In genomic region chr7:16079947-16080346, GRCm38 (mm10) we compare ENCODE assay signal across 15 mouse cellular contexts. TPM values are rescaled to one million over a fixed set of nuclear protein-coding genes. Genes with fewer than 3 reads are reported as not detected.
"Had no signal": no experiment of that assay in that cellular context is flagged by ENCODE, and none has a peak within 500 bp of the region (broad histone marks: within the 10 kb centered on the region; RNA-seq: fewer than 3 reads in every experiment).

No protein-coding gene starts in this region.

- H3K4me1 ChIP-seq: lung, embryonic 15.5 days; midbrain, embryonic 10.5 days; midbrain, embryonic 12.5 days; midbrain, embryonic 15.5 days; neural tube, embryonic 12.5 days; stomach, embryonic 15.5 days had no signal

- H3K4me2 ChIP-seq: lung, embryonic 15.5 days; midbrain, embryonic 12.5 days; midbrain, embryonic 15.5 days; neural tube, embryonic 12.5 days; stomach, embryonic 15.5 days had no signal

- H3K9ac ChIP-seq: liver, embryonic 14.5 days; lung, embryonic 15.5 days; midbrain, embryonic 12.5 days; midbrain, embryonic 15.5 days; neural tube, embryonic 12.5 days; stomach, embryonic 15.5 days had no signal

- H3K27ac ChIP-seq: liver, embryonic 14.5 days; lung, embryonic 15.5 days; midbrain, embryonic 10.5 days; midbrain, embryonic 12.5 days; midbrain, embryonic 15.5 days; neural tube, embryonic 12.5 days; stomach, embryonic 15.5 days; stomach, postnatal 0 days had no signal

- H3K4me3 ChIP-seq: lung, embryonic 15.5 days; midbrain, embryonic 10.5 days; midbrain, embryonic 12.5 days; midbrain, embryonic 15.5 days; neural tube, embryonic 12.5 days; stomach, embryonic 15.5 days had no signal

- DNase-seq: lung, adult 18-20 months; right cerebral cortex, postnatal 14 days; thymus, adult 2 months; thymus, postnatal 25 days; thymus, postnatal 4 days had no signal

- H3K9me3 ChIP-seq: lung, embryonic 15.5 days; midbrain, embryonic 10.5 days; midbrain, embryonic 12.5 days; midbrain, embryonic 15.5 days; neural tube, embryonic 12.5 days; stomach, embryonic 15.5 days had no signal

- ATAC-seq: lung, postnatal 0 days; midbrain, embryonic 15.5 days had no signal

- H3K36me3 ChIP-seq: lung, embryonic 15.5 days; midbrain, embryonic 10.5 days; midbrain, embryonic 12.5 days; midbrain, embryonic 15.5 days; neural tube, embryonic 12.5 days; stomach, embryonic 15.5 days had no signal

- H3K27me3 ChIP-seq: lung, embryonic 15.5 days; midbrain, embryonic 15.5 days; stomach, embryonic 15.5 days had no signal

RNA-seq across cellular contexts. Expression of gene Zfp541, which starts 18.3 kb away (rescaled TPM):
- polyA plus RNA-seq: liver, embryonic 16.5 days; lung, embryonic 15.5 days; lung, postnatal 0 days; midbrain, embryonic 10.5 days; midbrain, embryonic 12.5 days had no signal
